Mouse (Mus musculus): Measurements from ENCODE around the gene Olfr1445. TPM values are rescaled to one million over a fixed set of nuclear protein-coding genes. Genes with fewer than 3 reads are reported as not detected.

Gene Olfr1445
- total and polyA plus RNA-seq, 3 experiments: not detected

GRCm38 (mm10) chr19:12924319-12924718 is 40.7 kb downstream of the Olfr1445 start, which contains the start of gene Olfr1448:
TSS of gene Olfr1448 (minus strand) at chr19:12924419.
- intact Hi-C loops (cut with DNase I): no loop called here
- DNase-seq: no peak
- Histone ChIP-seq H3K27me3 (ENCODE audit: control insufficient read depth, insufficient read depth, low read length) (no peaks in the 10 kb centered on the region), H3K79me2 (replicated peaks; ENCODE audit: control insufficient read depth, insufficient read depth, low read length) (no peaks in the 10 kb centered on the region), H3K27ac (no peak within 1 kb of the TSS), H3K36me3 (ENCODE audit: control insufficient read depth, insufficient read depth, low read length) (no peaks in the 10 kb centered on the region), H3K9ac (ENCODE audit: low read depth, low read length) (no peak within 1 kb of the TSS), H3K4me3 (no peak within 1 kb of the TSS), H3K4me1 (ENCODE audit: control insufficient read depth, insufficient read depth, low read length) (no peaks in the 10 kb centered on the region)
- TF ChIP-seq EP300 (IDR thresholded peaks at IDR 0.05; ENCODE audit: insufficient read depth, low read depth, low read length) (no peak), POLR2A (IDR thresholded peaks at IDR 0.05; ENCODE audit: insufficient read depth, low read depth, low read length) (no peak), CTCF (IDR thresholded peaks at IDR 0.05) (no peak)
- WGBS: 56% methylated on average over 1 of the region's 1 CpGs

GRCm38 (mm10) chr19:12930540-12930939 is 46.9 kb downstream of the Olfr1445 start, which contains the start of gene Olfr1449:
TSS of gene Olfr1449 (plus strand) at chr19:12930840.
- H3K4me3 ChIP-seq: no peak within 1 kb of the TSS
- H3K9ac ChIP-seq (ENCODE audit: low read depth, low read length): no peak within 1 kb of the TSS
- DNase-seq: no peak
- no peaks in the 10 kb centered on the region for H3K36me3 ChIP-seq (ENCODE audit: control insufficient read depth, insufficient read depth, low read length)
- no peaks in the 10 kb centered on the region for H3K27me3 ChIP-seq (ENCODE audit: control insufficient read depth, insufficient read depth, low read length)
- H3K79me2 ChIP-seq (replicated peaks; ENCODE audit: control insufficient read depth, insufficient read depth, low read length): no peaks in the 10 kb centered on the region
- no peaks in the 10 kb centered on the region for H3K4me1 ChIP-seq (ENCODE audit: control insufficient read depth, insufficient read depth, low read length)
- intact Hi-C loops (cut with DNase I): no loop called here
- no peak within 1 kb of the TSS for H3K27ac ChIP-seq
- no peak for TF ChIP-seq CTCF (IDR thresholded peaks at IDR 0.05)
- TF ChIP-seq EP300 (IDR thresholded peaks at IDR 0.05; ENCODE audit: insufficient read depth, low read depth, low read length): no peak
- no peak for TF ChIP-seq POLR2A (IDR thresholded peaks at IDR 0.05; ENCODE audit: insufficient read depth, low read depth, low read length)

Other genes starting within 250 kb of the Olfr1445 start
- not detected for gene Olfr1442, start 213.4 kb upstream of the Olfr1445 start, total RNA-seq (2021)
- gene Olfr1442, start 213.4 kb upstream of the Olfr1445 start, polyA plus RNA-seq (2012; rRNA removed): not detected in 2 replicates
- gene Olfr1443, start 205.7 kb upstream of the Olfr1445 start, total RNA-seq (2021): not detected
- gene Olfr1443, start 205.7 kb upstream of the Olfr1445 start, polyA plus RNA-seq (2012; rRNA removed): not detected in 2 replicates
- not detected for gene Keg1, start 188.1 kb upstream of the Olfr1445 start, total RNA-seq (2021)
- gene Keg1, start 188.1 kb upstream of the Olfr1445 start, polyA plus RNA-seq (2012; rRNA removed): 0.10 TPM in 1 of 2 replicates, not detected in the other
- gene Cntf, start 118.2 kb upstream of the Olfr1445 start, total RNA-seq (2021): 1 to 10 TPM in 1 of 2 experiments, under 1 TPM in 1; 0.84 to 1.5 TPM
- gene Cntf, start 118.2 kb upstream of the Olfr1445 start, polyA plus RNA-seq (2012; rRNA removed): 3.1 and 5.8 TPM in 2 replicates
- gene Zfp91, start 87.7 kb upstream of the Olfr1445 start, total RNA-seq (2021): 10 to 100 TPM; 71.9 to 84.5 TPM
- gene Zfp91, start 87.7 kb upstream of the Olfr1445 start, polyA plus RNA-seq (2012; rRNA removed): 17.4 and 36.6 TPM in 2 replicates
- under 1 TPM; 0.91 to 0.97 TPM for gene Lpxn, start 87.7 kb upstream of the Olfr1445 start, total RNA-seq (2021)
- gene Lpxn, start 87.7 kb upstream of the Olfr1445 start, polyA plus RNA-seq (2012; rRNA removed): 1.1 and 1.3 TPM in 2 replicates
- not detected for gene Gm5244, start 37.2 kb upstream of the Olfr1445 start, total RNA-seq (2021)
- gene Gm5244, start 37.2 kb upstream of the Olfr1445 start, polyA plus RNA-seq (2012; rRNA removed): 0.35 TPM in 1 of 2 replicates, not detected in the other
- gene Olfr1444, start 26.6 kb upstream of the Olfr1445 start, total RNA-seq (2021): not detected
- not detected in 2 replicates for gene Olfr1444, start 26.6 kb upstream of the Olfr1445 start, polyA plus RNA-seq (2012; rRNA removed)
- gene Olfr1446, start 9.7 kb downstream of the Olfr1445 start, total RNA-seq (2021): not detected
- gene Olfr1446, start 9.7 kb downstream of the Olfr1445 start, polyA plus RNA-seq (2012; rRNA removed): not detected in 2 replicates
- gene Olfr1447, start 19.9 kb downstream of the Olfr1445 start, total RNA-seq (2021): not detected
- not detected in 2 replicates for gene Olfr1447, start 19.9 kb downstream of the Olfr1445 start, polyA plus RNA-seq (2012; rRNA removed)
- gene Olfr1448, start 40.6 kb downstream of the Olfr1445 start, total RNA-seq (2021): not detected
- gene Olfr1448, start 40.6 kb downstream of the Olfr1445 start, polyA plus RNA-seq (2012; rRNA removed): not detected in 2 replicates
- gene Olfr1449, start 47.0 kb downstream of the Olfr1445 start, total RNA-seq (2021): not detected
- not detected in 2 replicates for gene Olfr1449, start 47.0 kb downstream of the Olfr1445 start, polyA plus RNA-seq (2012; rRNA removed)
- gene Olfr1450, start 66.4 kb downstream of the Olfr1445 start, total RNA-seq (2021): not detected
- gene Olfr1450, start 66.4 kb downstream of the Olfr1445 start, polyA plus RNA-seq (2012; rRNA removed): not detected in 2 replicates
- not detected for gene Olfr1451, start 111.2 kb downstream of the Olfr1445 start, total RNA-seq (2021)
- gene Olfr1451, start 111.2 kb downstream of the Olfr1445 start, polyA plus RNA-seq (2012; rRNA removed): not detected in 2 replicates
- gene Olfr1453, start 144.5 kb downstream of the Olfr1445 start, total RNA-seq (2021): not detected
- not detected in 2 replicates for gene Olfr1453, start 144.5 kb downstream of the Olfr1445 start, polyA plus RNA-seq (2012; rRNA removed)
- gene Olfr1454, start 176.8 kb downstream of the Olfr1445 start, total RNA-seq (2021): not detected
- gene Olfr1454, start 176.8 kb downstream of the Olfr1445 start, polyA plus RNA-seq (2012; rRNA removed): not detected in 2 replicates
- gene Olfr1457, start 214.0 kb downstream of the Olfr1445 start, total RNA-seq (2021): not detected
- not detected in 2 replicates for gene Olfr1457, start 214.0 kb downstream of the Olfr1445 start, polyA plus RNA-seq (2012; rRNA removed)
- not detected for gene Olfr1458, start 222.9 kb downstream of the Olfr1445 start, total RNA-seq (2021)
- not detected in 2 replicates for gene Olfr1458, start 222.9 kb downstream of the Olfr1445 start, polyA plus RNA-seq (2012; rRNA removed)

Data from heart, adult 2 months (tissue).